Mouse (Mus musculus): ENCODE measurements around the gene Adamtsl5. TPM values are rescaled to one million over a fixed set of nuclear protein-coding genes. Genes with fewer than 3 reads are reported as not detected.

Gene Adamtsl5
- polyA plus RNA-seq, 1 experiment = 22.9 TPM

DNA sequence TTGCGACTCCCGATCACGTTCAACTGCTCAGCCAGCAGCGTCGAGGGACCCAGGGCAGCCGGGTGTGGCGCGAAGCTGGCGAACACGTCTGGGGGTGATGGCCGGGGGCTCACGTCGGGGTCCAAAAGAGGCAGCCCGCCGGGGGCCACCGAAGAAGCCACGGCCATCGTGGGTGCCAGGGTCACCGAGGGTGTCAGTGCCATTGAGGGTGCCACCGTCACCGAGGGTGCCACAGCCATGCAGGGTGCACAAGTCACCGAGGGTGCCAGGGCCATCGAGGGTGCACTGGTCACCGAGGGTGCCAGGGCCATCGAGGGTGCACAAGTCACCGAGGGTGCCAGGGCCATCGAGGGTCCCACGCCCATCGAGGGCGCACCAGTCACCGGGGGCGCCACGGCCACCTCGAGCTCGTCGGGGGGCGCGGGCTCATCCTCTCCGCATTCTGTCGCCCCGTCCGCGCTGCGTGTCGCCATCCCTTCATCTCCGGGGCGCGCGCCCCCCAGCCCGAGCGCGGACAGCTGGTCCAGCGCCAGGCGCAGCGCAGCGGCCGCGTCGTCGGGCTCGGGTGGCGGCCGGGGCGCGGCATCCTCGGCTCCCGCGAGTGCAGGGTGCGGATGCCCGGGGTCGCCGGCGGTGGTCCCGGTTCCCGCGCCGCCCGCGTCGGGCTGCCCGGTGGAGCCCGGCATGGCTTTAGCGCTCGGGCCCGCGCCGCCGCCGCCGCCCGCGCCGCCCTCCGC, 38.7 kb upstream of the Adamtsl5 start:
- H3K27ac ChIP-seq (ENCODE audit: insufficient read depth, low read length) = peak overlapping the region; percentile 51
- peak overlapping the region; percentile 91 for H3K4me3 ChIP-seq (ENCODE audit: insufficient read depth, low read length)
- H3K4me1 ChIP-seq (ENCODE audit: control insufficient read depth, insufficient read depth, low read length) = peaks cover 4% of the 10 kb centered on the region; the same call in 1 of the 2 replicates
- TF ChIP-seq POLR2A (IDR thresholded peaks at IDR 0.05; ENCODE audit: low read depth, low read length) (peak; percentile 16; the same call in 1 of the 2 replicates), CTCF (IDR thresholded peaks at IDR 0.05; ENCODE audit: borderline replicate concordance, insufficient read depth, low read length) (no peak)

DNA sequence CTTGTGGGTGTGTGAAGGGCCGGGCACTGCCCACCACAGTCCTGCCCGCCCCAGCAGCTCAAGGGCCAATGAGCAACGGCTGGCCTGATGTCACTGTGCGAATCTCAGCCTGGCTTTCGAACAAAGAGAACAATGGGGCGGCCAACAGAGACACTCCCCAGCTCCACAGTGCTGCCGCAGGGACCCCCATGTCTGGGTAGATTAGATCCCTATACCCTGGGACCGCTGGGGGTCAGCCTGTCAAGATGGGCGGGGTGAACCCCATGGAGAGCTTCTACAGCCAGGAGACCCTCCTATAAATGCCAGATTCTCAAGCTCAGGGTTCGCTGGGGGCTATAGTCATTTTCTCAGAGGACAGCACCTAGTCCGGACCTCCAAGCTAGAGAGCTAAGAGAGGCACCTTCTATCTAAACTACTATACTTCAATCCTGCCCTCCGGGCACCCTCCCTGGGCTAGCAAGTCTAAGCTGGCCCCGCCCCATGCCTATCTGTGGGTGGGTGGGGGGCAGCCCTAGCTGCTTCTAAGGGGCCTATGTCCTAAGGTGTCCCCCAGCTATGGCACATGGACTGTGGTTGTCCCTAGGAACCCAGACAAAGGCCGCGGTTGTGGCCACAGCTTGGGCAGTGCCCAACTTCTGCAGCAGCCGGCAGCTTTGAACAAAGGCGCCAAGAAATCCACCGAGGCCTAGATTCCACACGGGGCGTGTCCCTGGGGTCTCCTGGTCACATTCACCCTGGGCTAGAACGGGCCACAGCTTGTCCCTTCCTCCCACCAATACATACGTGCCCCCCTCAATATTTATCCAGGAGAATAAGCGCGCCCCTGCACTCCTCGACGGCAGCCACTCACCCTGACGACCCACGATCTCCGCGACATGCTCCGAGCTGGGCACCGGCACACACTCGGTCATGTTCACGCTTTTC, 37.9 kb upstream of the Adamtsl5 start:
- H3K4me3 ChIP-seq (ENCODE audit: insufficient read depth, low read length) = peak overlapping the region; percentile 91
- peak; percentile 85 for TF ChIP-seq POLR2A (IDR thresholded peaks at IDR 0.05; ENCODE audit: low read depth, low read length)
- TF ChIP-seq CTCF (IDR thresholded peaks at IDR 0.05; ENCODE audit: borderline replicate concordance, insufficient read depth, low read length) = no peak
- peaks cover 4% of the 10 kb centered on the region; the same call in 1 of the 2 replicates for H3K4me1 ChIP-seq (ENCODE audit: control insufficient read depth, insufficient read depth, low read length)
- peak overlapping the region; percentile 51 for H3K27ac ChIP-seq (ENCODE audit: insufficient read depth, low read length)

DNA sequence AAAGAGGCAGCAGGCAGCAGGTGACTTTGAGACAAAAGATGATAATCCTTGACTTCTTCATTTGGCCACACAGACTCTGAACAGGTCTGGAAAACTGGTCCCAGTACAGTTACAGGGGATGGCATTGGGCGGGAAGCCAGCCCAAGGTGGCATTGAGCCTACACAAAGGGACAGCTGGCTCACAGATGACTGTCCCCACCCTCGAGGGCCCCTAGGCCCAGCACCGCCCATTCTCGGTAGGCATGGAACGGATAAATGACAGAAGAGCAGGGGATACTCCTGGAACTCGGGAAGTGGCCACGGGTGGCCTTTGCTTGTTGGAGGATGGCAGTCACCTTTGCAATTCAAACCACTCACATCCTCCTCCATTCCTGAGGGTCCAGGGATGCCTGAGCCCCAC, 37.1 kb upstream of the Adamtsl5 start:
- TF ChIP-seq CTCF (IDR thresholded peaks at IDR 0.05; ENCODE audit: borderline replicate concordance, insufficient read depth, low read length) (no peak), POLR2A (IDR thresholded peaks at IDR 0.05; ENCODE audit: low read depth, low read length) (no peak)
- Histone ChIP-seq H3K4me3 (ENCODE audit: insufficient read depth, low read length) (peak overlapping the region; percentile 91), H3K4me1 (ENCODE audit: control insufficient read depth, insufficient read depth, low read length) (peaks cover 4% of the 10 kb centered on the region; the same call in 1 of the 2 replicates), H3K27ac (ENCODE audit: insufficient read depth, low read length) (no peak overlapping the region)

DNA sequence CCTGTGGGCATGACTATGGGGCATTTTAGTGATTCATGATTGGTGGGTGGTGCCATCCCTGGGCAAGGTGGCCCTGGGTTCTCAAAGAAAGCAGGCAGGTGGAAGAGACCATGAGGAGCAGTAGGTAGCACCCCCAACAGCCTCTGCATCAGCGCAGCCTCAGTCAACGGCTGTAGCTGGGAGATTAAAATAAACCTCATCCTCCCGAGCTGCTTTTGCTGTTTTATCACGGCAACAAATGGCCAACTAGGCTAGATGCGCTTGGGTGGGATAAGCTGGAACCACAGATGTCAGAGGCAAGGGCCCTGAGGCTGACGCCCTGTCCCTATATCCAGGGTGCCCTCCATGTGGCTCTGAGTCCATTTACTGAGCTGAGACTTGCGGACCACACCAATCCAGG, 36.5 kb upstream of the Adamtsl5 start:
- peaks cover 4% of the 10 kb centered on the region; the same call in 1 of the 2 replicates for H3K4me1 ChIP-seq (ENCODE audit: control insufficient read depth, insufficient read depth, low read length)
- H3K4me3 ChIP-seq (ENCODE audit: insufficient read depth, low read length) = peak overlapping the region; percentile 91
- TF ChIP-seq POLR2A (IDR thresholded peaks at IDR 0.05; ENCODE audit: low read depth, low read length) (no peak), CTCF (IDR thresholded peaks at IDR 0.05; ENCODE audit: borderline replicate concordance, insufficient read depth, low read length) (no peak)
- no peak overlapping the region for H3K27ac ChIP-seq (ENCODE audit: insufficient read depth, low read length)

DNA sequence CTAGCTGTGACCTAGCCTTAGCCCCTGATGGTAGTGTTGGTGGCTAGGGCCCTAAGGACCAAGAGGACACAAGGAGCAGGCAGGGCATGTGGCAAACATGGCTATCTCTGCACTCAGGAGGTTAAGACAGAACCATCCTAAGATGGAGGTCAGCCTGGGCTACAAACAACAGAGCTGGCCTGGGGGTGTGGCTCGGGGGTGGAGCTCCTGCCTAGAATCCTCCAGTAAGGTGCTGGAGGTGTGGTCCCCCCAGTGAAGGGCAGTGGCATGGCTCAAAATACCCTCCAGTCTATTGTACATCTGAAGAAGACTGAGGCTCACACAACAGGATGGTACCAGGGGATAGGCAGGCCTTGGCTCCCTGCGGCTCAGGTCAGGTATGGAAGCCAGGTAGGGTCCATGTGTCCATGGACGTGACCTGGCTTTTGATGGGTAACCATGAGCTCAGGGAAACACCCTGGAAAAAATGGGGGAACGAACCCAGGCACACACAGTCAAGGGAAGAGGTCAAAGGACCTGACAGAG, 36.0 kb upstream of the Adamtsl5 start:
- Histone ChIP-seq H3K27ac (ENCODE audit: insufficient read depth, low read length) (no peak overlapping the region), H3K4me1 (ENCODE audit: control insufficient read depth, insufficient read depth, low read length) (peaks cover 4% of the 10 kb centered on the region; the same call in 1 of the 2 replicates), H3K4me3 (ENCODE audit: insufficient read depth, low read length) (no peak overlapping the region)
- no peak for TF ChIP-seq POLR2A (IDR thresholded peaks at IDR 0.05; ENCODE audit: low read depth, low read length)
- no peak for TF ChIP-seq CTCF (IDR thresholded peaks at IDR 0.05; ENCODE audit: borderline replicate concordance, insufficient read depth, low read length)

DNA sequence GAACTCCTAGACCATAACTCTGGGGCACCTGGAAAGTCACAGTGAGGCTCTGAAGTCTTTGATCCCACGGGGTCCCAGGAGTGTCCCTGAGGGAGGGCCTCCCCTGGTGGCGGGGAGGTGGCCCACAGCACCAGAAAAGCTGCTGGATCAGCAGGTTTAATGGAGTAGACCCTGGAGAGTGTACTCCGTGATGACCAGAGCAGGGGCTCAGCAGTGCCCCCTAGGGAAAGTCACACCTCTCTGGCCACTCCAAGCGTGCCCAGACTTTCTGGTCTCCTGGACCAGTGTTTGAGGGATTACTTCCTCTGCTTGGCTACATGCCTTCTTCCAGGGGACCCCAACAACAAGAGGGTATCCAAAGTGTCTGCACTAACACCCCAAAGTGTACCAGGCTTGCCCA, 35.2 kb upstream of the Adamtsl5 start:
- Histone ChIP-seq H3K27ac (ENCODE audit: insufficient read depth, low read length) (no peak overlapping the region), H3K4me3 (ENCODE audit: insufficient read depth, low read length) (no peak overlapping the region), H3K4me1 (ENCODE audit: control insufficient read depth, insufficient read depth, low read length) (peaks cover 4% of the 10 kb centered on the region; the same call in 1 of the 2 replicates)
- TF ChIP-seq POLR2A (IDR thresholded peaks at IDR 0.05; ENCODE audit: low read depth, low read length) (no peak), CTCF (IDR thresholded peaks at IDR 0.05; ENCODE audit: borderline replicate concordance, insufficient read depth, low read length) (no peak)

DNA sequence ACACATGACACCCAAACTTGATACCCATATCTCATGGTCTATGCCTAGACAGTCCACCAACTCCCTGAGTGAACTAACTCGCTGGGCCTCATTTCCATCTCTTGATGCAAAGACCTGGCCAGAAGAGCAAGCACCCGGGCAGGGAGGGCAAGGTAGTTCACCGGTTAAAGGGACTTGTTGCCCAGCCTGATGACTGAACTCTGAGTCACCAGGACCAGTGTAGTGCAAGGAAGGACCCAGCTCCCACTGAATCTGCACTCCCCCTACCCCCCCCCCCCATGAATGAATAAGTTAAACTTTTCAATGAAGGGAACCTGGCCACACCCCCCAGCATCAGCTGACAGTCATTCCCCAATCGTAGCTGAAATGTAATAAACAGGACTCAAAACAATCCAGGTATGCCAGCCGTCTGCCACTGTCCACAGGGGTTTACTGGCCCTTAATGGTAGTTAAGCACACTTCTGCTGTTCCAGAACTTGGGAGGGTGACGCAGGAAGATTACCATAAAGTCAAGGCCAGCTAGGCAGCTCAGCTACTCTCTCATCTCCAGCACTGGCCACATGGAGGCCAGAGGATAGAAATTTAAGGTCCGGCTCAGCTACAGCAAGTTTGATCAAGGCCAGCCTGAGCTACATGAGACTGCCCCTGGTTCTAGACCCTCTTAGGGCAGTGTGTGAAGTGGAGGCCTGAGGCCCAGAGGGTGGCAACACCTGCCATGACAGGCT, 34.6 kb upstream of the Adamtsl5 start:
- H3K27ac ChIP-seq (ENCODE audit: insufficient read depth, low read length) = no peak overlapping the region
- TF ChIP-seq POLR2A (IDR thresholded peaks at IDR 0.05; ENCODE audit: low read depth, low read length) (no peak), CTCF (IDR thresholded peaks at IDR 0.05; ENCODE audit: borderline replicate concordance, insufficient read depth, low read length) (no peak)
- H3K4me3 ChIP-seq (ENCODE audit: insufficient read depth, low read length) = no peak overlapping the region
- H3K4me1 ChIP-seq (ENCODE audit: control insufficient read depth, insufficient read depth, low read length) = peaks cover 4% of the 10 kb centered on the region; the same call in 1 of the 2 replicates

DNA sequence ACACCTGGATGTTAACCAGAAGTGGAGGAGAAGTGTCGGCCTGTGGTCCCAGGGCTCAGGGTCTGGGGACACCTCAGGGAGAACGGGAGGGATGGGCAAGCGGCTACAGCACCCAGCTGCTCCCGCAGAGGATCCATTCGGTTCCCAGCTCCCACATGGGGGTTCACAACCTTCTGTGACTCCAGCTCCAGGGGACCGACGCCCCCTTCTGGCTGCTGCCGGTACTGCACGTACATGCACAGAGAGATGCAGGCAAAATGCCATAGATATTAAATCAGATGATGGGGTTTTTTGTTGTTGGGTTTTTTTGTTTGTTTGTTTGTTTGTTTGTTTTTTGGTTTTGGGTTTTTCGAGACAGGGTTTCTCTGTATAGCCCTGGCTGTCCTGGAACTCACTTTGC, 29.5 kb upstream of the Adamtsl5 start:
- H3K4me3 ChIP-seq (ENCODE audit: insufficient read depth, low read length) = no peak overlapping the region
- no peaks in the 10 kb centered on the region for H3K4me1 ChIP-seq (ENCODE audit: control insufficient read depth, insufficient read depth, low read length)
- TF ChIP-seq POLR2A (IDR thresholded peaks at IDR 0.05; ENCODE audit: low read depth, low read length) = no peak
- peak; percentile 56; the same call in 1 of the 2 replicates for TF ChIP-seq CTCF (IDR thresholded peaks at IDR 0.05; ENCODE audit: borderline replicate concordance, insufficient read depth, low read length)
- no peak overlapping the region for H3K27ac ChIP-seq (ENCODE audit: insufficient read depth, low read length)

DNA sequence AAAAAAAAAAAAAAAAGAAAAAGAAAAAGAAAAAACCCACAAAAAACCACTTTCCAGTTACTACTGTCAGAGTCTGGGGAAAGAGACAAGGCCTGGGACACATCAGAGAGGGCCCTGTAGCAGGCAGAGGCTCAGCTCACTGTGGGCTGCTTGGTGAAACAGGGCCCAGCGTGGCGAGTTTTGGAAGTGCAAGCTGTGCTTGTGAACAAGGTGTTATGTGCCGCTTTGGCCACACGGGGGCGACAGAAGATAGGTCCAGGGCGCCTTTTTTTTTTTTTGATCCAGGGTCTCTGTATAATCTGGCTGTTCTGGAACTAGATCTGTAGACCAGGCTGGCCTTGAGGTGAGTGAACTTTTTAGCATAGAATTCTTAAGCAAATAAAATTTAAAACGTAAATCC, 27.9 kb upstream of the Adamtsl5 start:
- no peak for TF ChIP-seq POLR2A (IDR thresholded peaks at IDR 0.05; ENCODE audit: low read depth, low read length)
- TF ChIP-seq CTCF (IDR thresholded peaks at IDR 0.05; ENCODE audit: borderline replicate concordance, insufficient read depth, low read length) = peak; percentile 69; the same call in 1 of the 2 replicates
- H3K27ac ChIP-seq (ENCODE audit: insufficient read depth, low read length) = no peak overlapping the region
- H3K4me3 ChIP-seq (ENCODE audit: insufficient read depth, low read length) = no peak overlapping the region
- H3K4me1 ChIP-seq (ENCODE audit: control insufficient read depth, insufficient read depth, low read length) = no peaks in the 10 kb centered on the region

Measured in embryonic fibroblast, embryonic 13.5 days (primary cell).